Mouse (Mus musculus) thymus, postnatal 0 days (tissue): ENCODE measurements around the gene Padi6. TPM values are rescaled to one million over a fixed set of nuclear protein-coding genes. Genes with fewer than 3 reads are reported as not detected.

ENCODE experiments used
- DNase-seq: peaks from one replicate; pipeline ENCODE4 v3.0.0-alpha.2; 2015; ENCODE audit warnings: low spot score
- polyA plus RNA-seq: library from polyadenylated mRNA; unstranded; fragments of >200 nt; fragmentation: Nextera tagmentation; extraction: Ambion mirVana; gene quantifications from 2 replicates; pipeline ENCODE4 v1.2.1, GENCODE M21; 2015

Padi6 gene
- polyA plus RNA-seq, 1 experiment from 2014 or later: 0.77 TPM

DNA sequence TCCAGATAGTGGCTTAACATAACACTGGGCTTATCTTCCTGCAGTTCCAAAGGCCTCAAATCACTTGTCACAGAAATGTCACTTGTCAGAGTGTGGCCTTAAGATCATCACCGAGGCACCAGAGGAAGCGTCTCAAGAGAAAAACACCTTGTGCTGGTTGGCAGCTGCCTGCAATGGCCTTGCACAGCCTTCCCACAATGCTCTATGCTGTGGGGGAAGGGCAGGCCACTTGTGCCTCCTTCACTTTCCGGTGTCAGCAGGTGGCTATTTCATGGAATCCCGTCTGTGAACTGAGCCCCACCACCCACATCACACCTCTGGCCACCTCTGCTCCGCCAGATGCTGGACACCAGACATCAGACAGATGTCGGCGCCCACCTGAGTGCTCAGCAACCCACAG is 10.9 kb upstream of the Padi6 start:
- peak; percentile 68 for DNase-seq

DNA sequence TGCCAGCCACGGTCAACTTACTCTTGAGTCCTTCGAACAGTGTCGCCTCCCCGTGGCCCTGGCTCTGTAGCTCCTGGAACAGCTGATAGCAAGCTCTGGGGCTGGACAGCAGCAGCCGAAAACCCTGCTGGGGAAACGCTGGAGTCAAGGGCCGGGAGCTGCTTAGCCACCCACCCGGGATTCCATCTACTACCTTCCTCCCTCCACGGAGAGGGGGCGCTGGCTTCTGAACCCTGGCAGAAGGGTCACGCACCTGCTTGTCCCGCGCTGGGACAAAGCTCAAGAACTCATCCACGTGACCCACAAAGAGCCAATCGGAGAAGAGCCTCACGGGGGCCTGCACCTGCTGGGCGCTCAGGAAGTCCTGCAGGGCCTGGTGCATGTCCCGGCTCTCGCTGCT is 7.9 kb upstream of the Padi6 start:
- peak; percentile 91 for DNase-seq

DNA sequence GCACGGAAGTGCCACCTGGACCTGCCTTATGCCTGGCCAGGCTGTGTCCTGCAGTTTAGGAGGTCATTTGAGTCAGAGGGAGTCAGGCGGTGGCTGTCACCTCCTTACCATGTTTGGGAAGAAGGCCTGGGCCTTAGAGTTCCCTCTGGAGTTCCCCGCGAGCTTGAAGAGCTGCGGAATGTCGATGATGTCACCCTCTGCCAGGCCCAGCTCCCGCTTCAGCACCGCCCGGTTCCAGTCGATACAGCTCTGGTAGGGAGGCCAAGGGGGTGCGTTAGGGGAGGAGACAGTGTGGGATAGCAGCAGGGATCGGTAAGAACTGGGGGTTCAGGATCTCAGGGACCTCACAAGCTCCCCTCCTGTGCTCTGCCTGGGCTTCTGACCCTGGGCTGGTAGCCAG is 5.5 kb upstream of the Padi6 start:
- no peak for DNase-seq

DNA sequence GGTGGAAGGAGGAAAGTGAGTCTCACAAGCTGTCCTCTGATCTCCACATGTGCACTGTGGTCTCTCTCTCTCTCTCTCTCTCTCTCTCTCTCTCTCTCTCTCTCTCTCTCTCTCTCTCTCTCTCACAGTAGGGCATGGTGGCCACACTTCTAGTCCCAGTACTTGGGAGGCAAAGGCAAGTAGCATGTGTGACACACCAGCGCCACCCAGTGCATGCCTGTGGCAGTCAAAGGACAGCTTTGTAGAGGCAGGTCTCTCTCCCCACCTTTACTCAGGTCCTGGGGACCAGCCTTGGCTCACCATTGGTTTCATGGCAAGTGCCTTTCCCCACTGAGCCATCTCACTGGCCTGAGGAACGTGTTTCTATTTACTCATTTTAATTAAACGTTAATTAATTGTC is 2.2 kb upstream of the Padi6 start:
- peak; percentile 82 for DNase-seq

DNA sequence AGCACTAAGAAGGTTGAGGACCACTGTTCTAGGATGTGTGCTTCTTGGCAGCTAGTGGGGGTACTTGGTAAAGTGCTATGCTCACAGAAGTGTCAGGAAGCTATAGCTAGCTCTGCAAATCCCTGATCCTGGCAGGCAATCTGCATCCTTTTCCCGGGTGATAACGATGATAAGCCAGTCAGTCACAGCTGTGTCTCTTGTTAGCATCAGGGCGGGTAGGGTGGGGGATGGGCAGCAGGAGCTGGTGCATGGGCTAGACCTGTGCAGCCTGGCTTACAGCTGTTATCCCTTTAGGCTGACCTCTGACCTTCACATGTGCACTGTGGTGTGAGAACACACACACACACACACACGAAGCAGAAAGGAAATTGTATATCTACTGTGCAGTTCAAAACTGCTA is 643 bp upstream of the Padi6 start:
- DNase-seq: no peak

DNA sequence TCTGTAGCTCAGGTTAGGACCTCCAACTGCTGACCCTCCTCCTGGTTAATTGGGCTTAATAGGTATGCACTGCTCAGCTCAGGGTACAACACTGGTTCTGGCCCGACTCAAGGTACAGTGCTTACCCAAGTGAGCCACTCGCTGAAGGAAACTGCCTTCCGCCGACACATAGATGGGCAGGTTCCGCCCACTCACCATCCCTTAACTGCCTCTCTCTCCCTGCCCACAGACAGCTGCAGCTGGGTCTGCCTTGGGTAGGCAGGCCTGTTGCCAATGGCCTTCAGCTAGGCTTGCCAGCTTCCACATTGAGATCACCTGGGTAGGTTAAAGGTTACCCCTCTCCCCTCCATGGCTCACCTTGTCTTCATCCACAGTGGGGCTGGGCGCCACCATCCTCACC is 1.0 kb downstream of the Padi6 start:
- DNase-seq: peak; percentile 23

DNA sequence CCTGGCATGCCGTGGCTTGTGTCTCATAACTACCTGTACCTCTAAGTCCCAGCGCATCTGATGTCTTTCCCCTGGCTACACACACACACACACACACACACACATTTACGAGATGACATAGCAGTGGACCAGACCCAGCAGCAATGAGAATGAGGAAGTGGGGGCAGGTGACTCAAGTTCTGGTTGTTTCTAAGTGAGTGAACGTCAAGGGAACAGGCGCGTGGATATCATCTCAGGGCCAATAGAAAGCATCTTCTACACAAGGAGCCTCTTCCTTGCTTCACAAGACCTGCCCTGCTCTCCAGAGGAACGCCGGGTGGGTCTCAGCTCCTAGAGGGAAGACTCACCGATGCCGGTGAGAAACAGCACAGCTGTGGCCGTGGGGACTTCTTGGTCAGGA is 1.8 kb downstream of the Padi6 start:
- DNase-seq: no peak

DNA sequence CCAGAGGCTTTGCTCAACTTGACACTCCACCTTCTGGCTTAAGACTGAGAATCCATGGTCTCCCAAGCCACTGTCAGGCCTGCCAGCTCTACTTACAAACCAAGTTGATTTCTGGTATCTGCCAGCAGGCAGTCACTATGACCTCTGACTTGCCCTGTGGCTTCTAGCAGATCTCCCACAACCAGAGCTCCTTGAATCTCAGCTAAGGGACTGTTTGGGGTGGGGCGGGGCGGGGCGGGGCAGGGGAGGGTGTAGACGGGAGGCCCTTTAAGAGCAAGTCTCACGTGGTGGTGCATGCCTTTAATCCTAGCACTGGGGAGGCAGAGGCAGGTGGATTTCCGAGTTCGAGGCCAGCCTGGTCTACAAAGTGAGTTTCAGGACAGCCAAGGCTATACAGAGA is 9.6 kb downstream of the Padi6 start:
- DNase-seq: no peak

DNA sequence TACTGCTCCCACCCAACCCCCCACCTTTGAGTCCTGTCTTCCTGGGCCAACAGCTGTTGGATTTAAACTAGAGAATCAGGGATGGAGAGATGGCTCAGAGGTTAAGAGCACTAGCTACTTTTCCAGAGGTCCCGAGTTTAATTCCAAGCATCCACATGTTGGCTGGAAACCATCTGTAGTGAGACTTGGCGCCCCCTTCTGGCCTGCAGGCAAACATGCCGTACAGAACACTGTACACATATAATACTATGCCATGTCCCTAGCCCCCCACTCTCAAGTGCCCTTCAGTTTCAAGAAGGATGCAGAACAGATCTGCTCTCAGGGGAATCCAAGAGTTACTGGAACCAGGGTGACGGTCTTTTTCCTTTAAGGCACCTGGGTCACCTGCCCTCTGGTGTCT is 10.8 kb downstream of the Padi6 start:
- DNase-seq: no peak

DNA sequence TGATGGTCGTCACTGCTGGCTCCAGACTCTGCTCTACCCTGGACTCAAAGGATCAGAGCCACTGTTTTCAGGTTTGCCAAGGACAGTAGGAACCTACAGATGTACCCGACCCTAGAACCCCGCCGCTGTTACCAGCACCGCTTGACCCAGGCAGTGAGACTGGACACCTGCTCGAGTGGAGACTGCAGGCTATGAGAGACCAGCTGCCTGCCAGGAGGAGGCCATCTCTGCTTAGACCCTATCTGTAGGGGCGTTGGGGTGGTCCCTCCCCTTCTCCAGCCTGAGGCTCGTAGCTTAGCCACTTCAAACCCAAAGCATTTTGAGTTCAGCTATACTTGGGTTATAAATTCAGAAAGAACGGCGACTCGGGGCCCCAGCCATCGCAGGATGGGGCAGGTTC is 15.5 kb downstream of the Padi6 start:
- no peak for DNase-seq

DNA sequence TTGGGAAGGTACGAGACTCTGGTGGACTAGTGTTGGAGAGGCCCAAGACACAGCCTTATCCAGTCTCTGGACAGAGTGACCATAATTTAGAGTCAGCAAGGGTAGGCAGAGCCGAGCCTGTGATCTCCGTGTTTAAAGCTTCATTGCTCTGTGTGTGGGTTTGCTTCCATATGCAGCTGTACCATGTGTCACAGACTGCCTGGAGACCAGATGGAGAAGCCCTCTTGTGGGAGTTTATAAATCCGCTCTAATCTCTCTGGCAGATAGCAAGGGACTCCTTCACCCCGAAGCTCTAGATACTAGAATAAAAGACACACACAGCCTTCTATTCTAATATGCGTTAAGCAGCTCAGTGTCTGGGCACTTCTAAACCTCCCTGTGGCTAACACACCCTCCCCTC is 17.7 kb downstream of the Padi6 start:
- no peak for DNase-seq

DNA sequence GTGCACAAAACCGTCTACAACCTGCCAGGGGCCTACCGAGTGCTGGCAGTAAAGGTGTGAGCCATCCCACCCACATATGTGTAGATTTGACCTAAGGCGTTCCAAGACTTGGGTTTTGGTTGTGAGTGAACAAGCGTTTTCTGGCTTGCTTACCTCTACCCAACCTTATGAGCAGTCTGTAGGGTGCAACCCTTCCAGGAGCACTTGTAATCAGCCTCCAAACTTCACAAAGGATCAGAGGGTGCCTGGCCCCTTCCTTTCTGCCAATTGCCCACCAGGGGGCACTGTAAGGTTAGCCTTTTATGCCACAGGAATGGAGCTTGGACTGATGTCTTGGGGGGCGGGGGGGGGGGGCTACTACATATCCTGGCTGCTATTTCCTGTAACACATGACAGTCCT is 18.6 kb downstream of the Padi6 start:
- peak; percentile 67 for DNase-seq

DNA sequence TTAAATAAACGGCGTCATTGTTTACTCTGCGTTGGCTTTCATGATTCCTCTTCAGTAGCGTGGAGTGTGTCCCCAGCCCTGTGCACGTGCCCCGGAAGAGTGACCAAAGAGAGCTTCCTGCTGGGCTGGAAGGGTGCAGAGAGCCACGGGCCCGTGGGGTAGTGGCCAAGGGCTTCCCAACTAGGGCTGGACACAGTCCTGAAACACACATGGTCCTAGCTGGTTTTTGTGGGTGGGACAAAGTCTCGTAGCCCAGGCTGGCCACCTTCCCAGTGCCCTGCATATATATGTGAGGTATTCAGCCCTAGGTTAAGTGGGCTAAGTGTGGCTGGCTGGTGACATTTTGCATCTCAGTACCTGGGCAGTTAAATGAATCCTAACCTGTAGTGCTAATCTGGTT is 19.3 kb downstream of the Padi6 start:
- DNase-seq: no peak

DNA sequence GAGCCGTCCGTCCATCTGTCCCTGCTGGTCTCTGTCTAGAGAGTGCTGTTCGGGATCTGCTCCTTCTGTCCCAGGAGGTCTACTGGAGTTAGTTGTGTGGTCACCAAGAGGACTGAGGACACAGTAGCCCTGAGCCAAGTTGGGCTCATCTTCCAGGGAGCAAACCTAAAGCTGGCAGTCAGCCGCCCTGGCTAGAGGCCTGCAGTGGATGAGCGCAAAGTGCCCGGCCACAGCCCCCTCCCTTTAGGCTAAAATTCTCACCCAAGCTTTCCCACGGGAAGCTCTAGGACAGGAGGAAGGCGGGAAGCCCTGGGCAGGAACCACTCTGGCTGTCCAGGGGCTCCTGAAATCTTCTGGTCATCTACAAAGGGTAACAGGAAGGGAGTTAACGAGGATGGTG is 19.7 kb downstream of the Padi6 start:
- DNase-seq: no peak

DNA sequence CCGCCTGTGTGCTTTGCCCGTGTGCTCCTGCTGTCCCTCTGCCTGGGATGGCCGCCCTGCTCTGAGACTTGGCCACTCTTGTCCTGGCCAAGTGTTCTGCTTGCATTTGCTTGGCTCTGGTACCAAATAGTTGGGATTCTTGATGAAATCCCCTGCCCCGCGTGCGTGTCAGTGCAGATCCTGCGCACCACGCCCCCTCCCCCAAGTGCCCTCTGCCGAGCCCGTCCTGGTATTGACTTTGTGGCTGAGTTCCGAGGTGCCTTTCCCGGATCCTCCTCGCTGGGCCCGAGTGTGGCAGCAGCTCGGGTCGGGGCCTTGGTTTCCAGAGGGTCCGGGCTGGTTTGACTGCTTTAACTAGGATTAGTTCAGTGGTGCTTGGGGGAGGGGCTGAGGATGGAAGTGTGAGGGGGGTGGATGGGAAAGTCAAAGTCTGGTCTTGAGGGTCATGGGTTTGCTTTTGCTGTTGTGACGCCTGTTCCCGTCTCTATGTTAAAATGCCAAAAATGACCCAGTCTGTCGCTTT is 20.4 kb downstream of the Padi6 start:
- DNase-seq: no peak

DNA sequence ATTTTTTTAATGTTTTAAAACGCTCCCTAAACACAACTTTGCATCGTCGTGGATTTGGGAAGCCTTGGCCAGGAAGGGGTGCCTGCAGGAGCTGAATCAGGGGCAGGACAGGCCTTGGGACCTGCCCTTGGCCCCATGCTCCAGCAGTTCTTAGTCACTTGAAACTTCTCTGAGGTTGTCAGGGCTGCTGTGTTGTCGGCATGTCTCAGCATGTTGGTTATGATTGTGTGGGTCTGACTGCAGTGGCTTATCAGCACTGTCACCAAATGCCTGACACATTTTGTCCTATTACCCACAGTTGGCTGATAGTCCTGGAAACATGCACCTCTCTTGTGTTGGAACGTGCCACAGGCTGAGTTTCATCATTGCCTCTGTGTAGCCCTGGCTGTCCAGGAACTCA is 22.4 kb downstream of the Padi6 start:
- no peak for DNase-seq

DNA sequence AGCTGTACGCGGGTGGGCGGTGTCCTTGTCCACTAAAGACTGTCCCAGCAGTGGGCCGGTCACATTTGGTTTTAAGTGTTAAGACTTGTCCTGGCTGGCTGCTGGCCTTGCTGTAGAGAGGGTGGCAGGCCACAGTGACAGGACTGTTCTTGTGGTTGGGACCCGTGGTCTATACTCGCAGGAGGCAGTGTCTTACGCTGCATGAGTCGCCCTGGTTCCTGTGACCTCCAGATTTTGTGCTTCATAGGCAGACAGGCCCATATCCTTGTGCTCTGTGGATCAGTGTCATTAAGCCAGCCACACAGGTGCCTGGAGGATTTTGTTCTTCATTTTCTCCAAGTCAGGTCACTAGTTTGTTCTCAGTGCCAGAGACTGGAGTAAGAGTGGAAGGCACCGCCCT is 24.0 kb downstream of the Padi6 start:
- no peak for DNase-seq

DNA sequence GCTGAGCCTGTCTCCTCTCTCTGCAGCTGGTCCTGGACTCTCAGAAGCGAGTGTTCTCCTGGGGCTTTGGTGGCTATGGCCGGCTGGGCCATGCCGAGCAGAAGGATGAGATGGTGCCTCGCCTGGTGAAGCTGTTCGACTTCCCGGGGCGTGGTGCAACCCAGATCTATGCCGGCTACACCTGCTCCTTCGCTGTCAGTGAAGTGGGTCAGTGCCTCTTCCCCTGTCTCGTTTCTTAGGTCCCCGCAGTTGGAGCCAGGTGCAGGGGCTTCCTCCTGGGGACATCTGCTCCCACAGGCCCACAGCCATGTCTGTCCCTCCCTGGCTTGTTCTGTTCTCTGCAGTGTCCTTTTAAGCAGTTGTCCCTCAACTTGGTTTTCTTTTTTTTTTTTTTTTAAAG is 25.4 kb downstream of the Padi6 start:
- DNase-seq: peak; percentile 47

DNA sequence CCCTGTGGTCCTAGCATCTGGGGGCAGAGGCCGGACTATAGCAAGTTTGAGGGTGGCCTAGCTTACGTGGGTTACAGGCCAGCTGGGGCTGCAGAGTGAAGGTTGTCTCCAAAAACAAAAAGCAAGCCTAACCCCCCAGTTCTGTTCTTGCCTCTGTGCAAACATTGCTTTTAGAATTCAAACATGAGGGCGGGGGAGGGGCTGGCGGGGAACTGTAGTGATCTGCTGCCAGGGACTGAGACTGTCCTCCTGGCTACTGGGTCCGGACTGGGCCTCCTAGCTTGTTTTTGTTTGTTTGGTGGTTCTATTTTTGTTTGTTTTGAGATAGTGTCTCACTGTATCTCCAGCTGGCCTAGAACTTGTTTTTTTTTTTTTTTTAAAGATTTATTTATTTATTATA is 27.9 kb downstream of the Padi6 start:
- no peak for DNase-seq

DNA sequence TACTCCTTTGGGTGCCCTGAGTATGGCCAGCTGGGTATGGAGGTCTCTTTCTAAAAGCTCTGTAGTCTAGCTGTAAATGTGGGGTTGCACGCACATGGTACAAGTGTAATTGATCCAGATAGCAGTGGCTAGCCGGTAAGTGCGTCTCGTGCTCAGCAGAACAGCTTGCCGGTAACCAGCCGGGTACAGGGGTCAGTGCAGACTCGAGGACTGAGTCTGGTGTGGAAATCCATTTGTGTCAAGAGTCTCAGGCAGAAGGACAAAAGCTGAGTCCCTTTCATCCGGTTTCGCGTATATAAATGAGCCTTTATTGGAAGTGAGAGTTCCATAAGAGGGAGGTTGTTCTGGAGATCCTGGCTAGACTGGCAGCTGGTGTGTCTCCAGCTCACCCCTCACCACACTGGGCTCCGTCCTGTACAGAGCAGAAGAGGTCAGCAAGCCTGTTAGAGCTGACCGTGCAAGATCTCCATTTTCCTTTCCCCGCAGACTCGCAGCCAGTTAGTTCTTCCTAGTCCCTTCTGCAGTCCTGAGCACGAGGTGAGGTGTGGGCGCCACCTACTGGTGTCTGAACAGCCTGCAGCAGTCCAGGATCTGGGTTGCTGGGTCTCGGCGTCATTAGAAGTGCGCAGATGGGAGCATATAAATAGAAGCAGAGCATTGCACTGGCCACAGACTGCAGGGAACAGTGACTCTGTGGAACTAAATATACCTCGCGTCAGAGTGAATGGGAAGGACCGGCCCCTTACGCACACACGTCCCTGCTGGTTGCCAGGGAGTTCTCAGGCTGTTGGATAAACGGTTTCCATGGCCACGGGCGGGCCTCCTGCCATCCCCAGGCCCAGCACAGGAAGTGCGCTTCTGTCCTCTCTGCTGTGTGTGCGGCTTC is 28.7 kb downstream of the Padi6 start:
- DNase-seq: peak; percentile 83

DNA sequence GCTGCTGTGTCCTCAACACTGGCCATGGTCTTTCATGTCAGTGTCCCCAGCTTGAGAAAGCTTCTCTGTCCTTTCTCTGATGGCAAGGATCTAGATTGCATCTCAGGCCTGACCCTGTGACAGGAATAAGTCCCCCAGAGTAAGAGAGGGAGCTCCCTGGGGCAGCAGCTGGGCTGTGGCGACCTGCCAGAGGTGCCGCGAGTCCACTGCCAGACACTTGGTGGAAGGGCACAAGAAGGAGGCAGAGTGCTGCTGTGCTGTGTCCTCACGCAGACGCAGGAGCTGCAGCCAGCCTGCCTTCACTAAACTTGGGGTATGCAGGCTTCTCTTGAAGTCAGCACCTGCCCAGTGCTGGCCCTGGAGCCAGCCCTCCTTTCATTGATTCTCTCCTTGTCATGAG is 31.1 kb downstream of the Padi6 start:
- DNase-seq: no peak

DNA sequence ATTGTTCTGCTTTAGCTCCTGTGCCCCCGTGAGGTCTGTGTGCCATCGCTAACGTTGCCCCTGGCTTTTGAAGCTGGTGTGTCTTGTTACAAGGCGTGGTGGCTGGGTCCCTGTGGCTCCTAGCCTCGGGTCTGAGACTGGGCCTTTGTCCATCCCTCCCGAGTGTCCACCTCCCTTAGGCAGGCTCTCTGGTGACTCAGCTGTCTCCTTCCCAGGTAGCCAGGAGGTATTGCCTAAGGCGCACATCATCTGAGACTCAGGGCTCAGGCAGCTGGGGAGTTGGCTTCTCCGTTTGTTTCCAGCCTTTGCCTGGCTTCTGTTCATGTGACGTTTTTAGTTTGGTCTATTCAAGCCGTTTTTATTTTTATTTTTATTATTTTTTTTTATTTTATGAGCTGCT is 31.7 kb downstream of the Padi6 start:
- DNase-seq: no peak

DNA sequence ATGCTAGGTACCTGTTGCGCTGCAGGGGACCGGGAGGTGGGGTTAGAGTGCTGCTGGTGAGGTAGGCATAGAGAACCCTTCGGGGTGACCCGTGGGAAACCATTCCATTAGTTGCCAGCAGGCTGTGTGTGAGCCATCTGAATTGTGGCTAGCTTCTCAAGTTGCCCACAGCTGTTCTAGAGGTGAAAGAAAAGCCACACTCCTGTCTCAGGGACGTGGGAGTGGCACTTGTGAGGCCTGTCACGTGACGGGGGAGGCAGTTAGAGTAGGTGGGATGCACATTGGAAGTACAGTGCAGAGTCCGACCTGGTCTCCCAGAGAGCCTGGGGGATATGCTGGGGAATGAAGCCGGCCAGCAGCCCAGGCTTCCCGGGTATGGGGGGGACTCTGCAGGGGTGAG is 32.8 kb downstream of the Padi6 start:
- no peak for DNase-seq
